ENCODE assay signal across 24 mouse cellular contexts in genomic region chr6:122606661-122607060, GRCm38 (mm10). TPM values are rescaled to one million over a fixed set of nuclear protein-coding genes. Genes with fewer than 3 reads are reported as not detected.
DNase-seq lines count a peak whose midpoint lies in the region; TF ChIP-seq lines count a peak whose summit lies in the region.
"Had no signal": no experiment of that assay in that cellular context is flagged by ENCODE, and none has a peak within 500 bp of the region (broad histone marks: within the 10 kb centered on the region; RNA-seq: fewer than 3 reads in every experiment).

No protein-coding gene starts in this region.

- in situ Hi-C loops in ES-E14 (cut with MboI; ENCODE audit: low sequenced_read_pairs in 2 of 2, unreplicated experiment in 2 of 2), result no loop called here

- TF ChIP-seq CTCF in E14TG2a.4 (conservative IDR thresholded peaks at IDR 0.05; ENCODE audit: low read length) (no peak), ES-Bruce4 (IDR thresholded peaks at IDR 0.05; ENCODE audit: low read depth, low read length) (peak; percentile 9)

- no peaks in the 10 kb centered on the region for H3K9me3 ChIP-seq in E14TG2a.4 (ENCODE audit: low read length)
- no peaks in the 10 kb centered on the region for H3K9me3 ChIP-seq in ES-Bruce4 (replicated peaks; ENCODE audit: control insufficient read depth, insufficient read depth, low read length, poor library complexity, severe bottlenecking)
- no peaks in the 10 kb centered on the region for H3K9me3 ChIP-seq in ES-E14 (ENCODE audit: control insufficient read depth, insufficient read depth, low read depth, low read length)
- H3K9me3 ChIP-seq: embryonic facial prominence, embryonic 10.5 days; embryonic facial prominence, embryonic 12.5 days; forebrain, embryonic 13.5 days; forebrain, embryonic 15.5 days had no signal

- H3K9ac ChIP-seq in ES-Bruce4 (ENCODE audit: low read depth, poor library complexity, severe bottlenecking) (peak overlapping the region; percentile 87), ES-E14 (ENCODE audit: insufficient read depth, low read depth, low read length, poor library complexity, severe bottlenecking) (peak overlapping the region; percentile 40; the same call in 1 of the 2 replicates)
- H3K9ac ChIP-seq: embryonic facial prominence, embryonic 12.5 days; forebrain, embryonic 13.5 days; forebrain, embryonic 15.5 days; forebrain, postnatal 0 days had no signal

- DNase-seq in ES-E14 (ENCODE audit: low read depth, low spot score), result no peak
- peak; percentile 50 for DNase-seq in ZHBTc4 (ENCODE audit: low read depth, low spot score)
- DNase-seq in retina, postnatal 1 day, result no peak
- DNase-seq in cerebellum, adult 11 months, result no peak
- no peak for DNase-seq in adrenal gland, postnatal 10 days
- DNase-seq: adrenal gland, adult 2 months; adrenal gland, postnatal 14 days; adrenal gland, postnatal 36 days; cerebellum, adult 18-20 months; cerebellum, adult 9-10 months; cerebellum, postnatal 10 days; cerebellum, postnatal 25 days; forebrain, postnatal 0 days had no signal

- peak overlapping the region; percentile 98 for H3K27ac ChIP-seq in ES-Bruce4 (ENCODE audit: insufficient read depth, low read length)
- H3K27ac ChIP-seq in ES-E14 (ENCODE audit: insufficient read depth, low read depth, low read length, poor library complexity, severe bottlenecking), result peak overlapping the region; percentile 100
- H3K27ac ChIP-seq: embryonic facial prominence, embryonic 10.5 days; embryonic facial prominence, embryonic 12.5 days; forebrain, embryonic 13.5 days; forebrain, embryonic 15.5 days had no signal

- no peak for TF ChIP-seq POLR2A in ES-Bruce4 (IDR thresholded peaks at IDR 0.05; ENCODE audit: insufficient read depth, low read length)

- H3K4me1 ChIP-seq in E14TG2a.4 (replicated peaks; ENCODE audit: low read depth, low read length) (peaks cover 58% of the 10 kb centered on the region), ES-Bruce4 (ENCODE audit: control insufficient read depth, insufficient read depth, low read length) (peaks cover 1% of the 10 kb centered on the region), ES-E14 (ENCODE audit: control insufficient read depth in 2 of 2, insufficient read depth in 2 of 2, low read length in 2 of 2, poor library complexity in 1 of 2) (peaks cover 0 to 12% of the 10 kb centered on the region in 2 experiments; a peak in 2 of 4 replicates)
- H3K4me1 ChIP-seq: embryonic facial prominence, embryonic 12.5 days had no signal

- H3K4me3 ChIP-seq in E14TG2a.4 (replicated peaks; ENCODE audit: low read length) (peak overlapping the region; percentile 93), ES-Bruce4 (ENCODE audit: low read depth, low read length) (0 out of 2 replicates have a peak overlapping the region, but pooled peaks have one; percentile 9), ES-E14 (ENCODE audit: insufficient read depth in 1 of 2, low read depth in 1 of 2, low read length in 2 of 2, poor library complexity in 1 of 2, severe bottlenecking in 1 of 2) (peak overlapping the region; percentile 5 to 79; a peak in 2 of 4 replicates)
- H3K4me3 ChIP-seq: embryonic facial prominence, embryonic 10.5 days; embryonic facial prominence, embryonic 12.5 days; forebrain, embryonic 13.5 days; forebrain, embryonic 15.5 days had no signal

- H3K36me3 ChIP-seq in E14TG2a.4 (ENCODE audit: insufficient read depth, low read length) (peaks cover 31% of the 10 kb centered on the region), ES-Bruce4 (ENCODE audit: control insufficient read depth, insufficient read depth, low read length, poor library complexity, severe bottlenecking) (peaks cover 9% of the 10 kb centered on the region), ES-E14 (ENCODE audit: control insufficient read depth, insufficient read depth, low read length, poor library complexity, severe bottlenecking) (peaks cover 10% of the 10 kb centered on the region)
- H3K36me3 ChIP-seq: embryonic facial prominence, embryonic 10.5 days; embryonic facial prominence, embryonic 12.5 days; forebrain, embryonic 15.5 days had no signal

- TF ChIP-seq EP300 in ES-Bruce4 (IDR thresholded peaks at IDR 0.05; ENCODE audit: insufficient read depth, low read depth, low read length), result peak; percentile 22; the same call in 1 of the 2 replicates

- H3K27me3 ChIP-seq in E14TG2a.4 (ENCODE audit: insufficient read depth, low read length) (no peaks in the 10 kb centered on the region), ES-Bruce4 (ENCODE audit: control insufficient read depth, insufficient read depth, low read length, poor library complexity, severe bottlenecking) (no peaks in the 10 kb centered on the region)
- H3K27me3 ChIP-seq: embryonic facial prominence, embryonic 12.5 days; forebrain, embryonic 13.5 days; forebrain, embryonic 15.5 days had no signal

TF ChIP-seq in ES-E14, 5 proteins besides CTCF, POLR2A, EP300 and RAD21:
- TF ChIP-seq MAFK (IDR thresholded peaks at IDR 0.05; ENCODE audit: insufficient read depth, low read depth, low read length), result no peak
- no peak for TF ChIP-seq CHD2 (IDR thresholded peaks at IDR 0.05; ENCODE audit: low read depth, low read length)
- TF ChIP-seq HCFC1 (IDR thresholded peaks at IDR 0.05; ENCODE audit: borderline replicate concordance, insufficient read depth, low read length), result no peak
- TF ChIP-seq ZC3H11A (IDR thresholded peaks at IDR 0.05; ENCODE audit: borderline replicate concordance, low read depth, low read length), result no peak
- TF ChIP-seq ZNF384 (IDR thresholded peaks at IDR 0.05; ENCODE audit: low read depth, low read length), result no peak

RNA-seq across cellular contexts. Expression of gene Gdf3, which starts 3.2 kb away (rescaled TPM):
- 34.8 and 37.0 TPM in 2 replicates for polyA plus RNA-seq in ES-Bruce4 (2011; ENCODE audit: insufficient read depth, insufficient read length, low read depth, missing spikeins)
- total RNA-seq in ES-E14 (2012; rRNA removed), result 155 and 219 TPM in 2 replicates
- total RNA-seq in adrenal gland, postnatal 10 days (2021), result not detected
- total RNA-seq: adrenal gland, adult 2 months; adrenal gland, postnatal 14 days; adrenal gland, postnatal 36 days; forebrain, postnatal 0 days had no signal
- polyA plus RNA-seq: C2C12; cortical plate, adult 2 months; embryonic facial prominence, embryonic 12.5 days; embryonic facial prominence, embryonic 14.5 days; forebrain, embryonic 13.5 days; forebrain, embryonic 15.5 days; forebrain, postnatal 0 days had no signal

RNA-seq across cellular contexts. Expression of gene Apobec1, which starts 4.4 kb away (rescaled TPM):
- polyA plus RNA-seq in ES-Bruce4 (2011; ENCODE audit: insufficient read depth, insufficient read length, low read depth, missing spikeins), result 7.9 and 9.7 TPM in 2 replicates
- total RNA-seq in ES-E14 (2012; rRNA removed), result 5.9 and 8.8 TPM in 2 replicates
- total RNA-seq in adrenal gland, postnatal 10 days (2021), result 10 to 100 TPM; 10.5 to 11.2 TPM

RNA-seq across cellular contexts. Expression of gene Dppa3, which starts 19.5 kb away (rescaled TPM):
- 203 and 217 TPM in 2 replicates for polyA plus RNA-seq in ES-Bruce4 (2011; ENCODE audit: insufficient read depth, insufficient read length, low read depth, missing spikeins)
- 19.2 and 19.6 TPM in 2 replicates for total RNA-seq in ES-E14 (2012; rRNA removed)
- total RNA-seq in adrenal gland, postnatal 10 days (2021), result not detected
- total RNA-seq: adrenal gland, adult 2 months; adrenal gland, postnatal 14 days; adrenal gland, postnatal 36 days; forebrain, postnatal 0 days; MEL had no signal
- polyA plus RNA-seq: adrenal gland, adult 2 months; C2C12; cortical plate, adult 2 months; embryonic facial prominence, embryonic 10.5 days; embryonic facial prominence, embryonic 12.5 days; embryonic facial prominence, embryonic 14.5 days; forebrain, embryonic 11.5 days; forebrain, embryonic 13.5 days; forebrain, embryonic 15.5 days; forebrain, postnatal 0 days had no signal

RNA-seq across cellular contexts. Expression of gene Aicda, which starts 53.1 kb away (rescaled TPM):
- polyA plus RNA-seq in ES-Bruce4 (2011; ENCODE audit: insufficient read depth, insufficient read length, low read depth, missing spikeins), result 0.55 TPM in 1 of 2 replicates, not detected in the other
- total RNA-seq in ES-E14 (2012; rRNA removed), result 0.32 and 0.76 TPM in 2 replicates
- not detected for total RNA-seq in adrenal gland, postnatal 10 days (2021)
- total RNA-seq: adrenal gland, adult 2 months; adrenal gland, postnatal 14 days; adrenal gland, postnatal 36 days; MEL had no signal
- polyA plus RNA-seq: adrenal gland, adult 2 months; C2C12; cortical plate, adult 2 months; embryonic facial prominence, embryonic 12.5 days; forebrain, embryonic 11.5 days had no signal

Comparison
In these comparisons a context has a peak if more than half of its experiments do, and no peak if none do; other contexts are left out.
1. H3K4me3 ChIP-seq: peak in every context shown above with its lines; median percentile 93 in E14TG2a.4; 42 in ES-E14; 9 in ES-Bruce4.
2. RNA of gene Gdf3, which starts 3.2 kb away (total RNA-seq): 155 to 219 TPM in ES-E14; not detected in adrenal gland, postnatal 10 days; every median in the first group is over 100 times any median in the second.
3. RNA of gene Dppa3, which starts 19.5 kb away (total RNA-seq): 19.2 to 19.6 TPM in ES-E14; not detected in adrenal gland, postnatal 10 days; every median in the first group is over 10 times any median in the second.